Mouse (Mus musculus) cerebellum, adult 9-10 months (tissue): ENCODE data around the gene Olfr347.

Source experiments
- DNase-seq: peaks from one replicate; pipeline ENCODE4 v3.0.0; 2022

Olfr347 gene

GRCm38 (mm10) chr2:36731602-36732001 is at the start of gene Olfr347:
Gene Olfr347 (plus strand): TSS chr2:36731902.
- no peak for DNase-seq

- no peak for DNase-seq
These were observed 46.2 kb upstream of the Olfr347 start, which contains the start of gene Olfr346 for GRCm38 (mm10) chr2:36685488-36685887. Gene Olfr346 (plus strand): TSS chr2:36685788.

GRCm38 (mm10) chr2:36736226-36736625 is 4.5 kb downstream of the Olfr347 start:
- peak; percentile 4 for DNase-seq

- DNase-seq, result no peak
These were observed 52.3 kb downstream of the Olfr347 start, which contains the start of gene Olfr348 for GRCm38 (mm10) chr2:36783976-36784375. Gene Olfr348 (plus strand): TSS chr2:36784276.
